Mouse (Mus musculus) small intestine, adult 2 months (tissue): ENCODE data around the gene Bckdhb.

ENCODE experiments used
- CTCF ChIP-seq: fragments of 200-500 bp; IDR thresholded peaks from 2 replicates; pipeline ENCODE4 v1.5.1; 2012; ENCODE audit warnings: low read depth, mild to moderate bottlenecking, control low read depth, inconsistent platforms, low read length, moderate library complexity, mixed read lengths; ENCODE audit not compliant: insufficient replicate concordance, insufficient read length; ENCODE audit errors: extremely low read depth
- POLR2A ChIP-seq: fragments of 200-500 bp; IDR thresholded peaks from 2 replicates; pipeline ENCODE4 v1.6.1; 2012; ENCODE audit warnings: low read depth, mild to moderate bottlenecking, control low read depth, inconsistent platforms, low read length, moderate library complexity

DNA sequence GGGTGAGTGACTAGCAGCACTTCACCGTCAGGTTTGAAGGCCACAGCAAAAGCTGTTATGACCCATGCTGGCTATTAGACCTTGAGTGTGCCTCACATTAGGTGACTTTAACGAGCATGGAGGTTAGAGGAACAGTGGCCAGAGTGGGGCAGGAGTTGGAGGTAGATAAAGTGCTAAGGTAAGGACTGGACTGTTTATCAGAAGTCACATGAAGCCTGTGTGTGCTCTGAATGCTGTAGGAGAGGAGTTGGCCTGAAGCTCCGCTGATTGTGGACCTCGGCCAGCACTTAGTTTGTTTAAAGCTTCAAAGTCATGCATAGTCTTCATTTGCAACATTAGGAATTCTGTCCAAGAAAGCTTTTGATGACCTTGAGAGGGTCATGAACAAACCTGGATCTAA is 26.4 kb downstream of the Bckdhb start:
- TF ChIP-seq CTCF (no peak), POLR2A (no peak)
